Mouse (Mus musculus) liver, embryonic 14.5 days (tissue): ENCODE data around the gene Mab21l1.

ENCODE experiments used
- CTCF ChIP-seq: IDR thresholded peaks from 2 replicates; pipeline ENCODE4 v1.5.1; 2016; ENCODE audit warnings: antibody characterized with exemption, low read depth, control low read depth
- EP300 ChIP-seq: IDR thresholded peaks from 2 replicates; pipeline ENCODE4 v1.6.1; 2016; ENCODE audit warnings: antibody characterized with exemption, low read depth

DNA sequence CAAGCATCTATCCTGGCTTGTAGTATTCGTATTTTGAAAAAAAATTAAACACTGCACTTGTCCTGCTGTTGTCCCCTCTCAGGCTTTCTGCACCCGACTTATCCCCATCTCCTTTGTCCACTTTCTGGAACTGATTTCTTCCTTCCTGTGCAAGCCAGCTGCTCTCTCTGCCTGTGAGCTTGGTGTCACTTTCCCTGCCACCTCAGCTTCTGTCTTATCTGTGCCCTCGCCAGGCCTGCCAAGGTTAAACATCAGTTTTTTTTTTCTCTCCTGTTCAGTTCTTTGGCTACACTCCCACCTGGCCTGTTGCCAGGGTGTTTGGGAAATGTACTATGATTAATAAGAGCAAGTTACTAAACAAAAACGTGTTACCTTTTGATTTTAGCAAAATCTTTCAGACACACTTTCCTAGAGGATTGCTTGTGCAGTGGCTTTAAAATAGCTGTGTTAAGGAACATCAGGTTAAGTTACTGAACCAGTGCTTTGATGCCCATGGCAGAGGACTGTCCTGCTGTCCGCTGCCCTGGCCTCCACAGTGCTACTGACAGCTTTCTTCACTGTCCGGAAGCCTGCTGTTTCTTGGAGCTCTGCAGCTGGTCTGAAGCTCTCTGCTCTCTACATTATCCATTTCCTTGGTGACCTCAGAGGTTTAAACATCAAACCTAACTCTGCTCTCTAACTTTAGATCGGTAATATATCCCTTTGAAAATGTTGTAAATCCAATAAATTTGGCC lies 11.7 kb downstream of the Mab21l1 start:
- TF ChIP-seq CTCF, result no peak
- TF ChIP-seq EP300, result no peak
